Mouse (Mus musculus) embryonic facial prominence, embryonic 13.5 days (tissue): Measurements from ENCODE around the gene Morn3. TPM values are rescaled to one million over a fixed set of nuclear protein-coding genes. Genes with fewer than 3 reads are reported as not detected.

Source experiments
- ATAC-seq: fragments of 200-750 bp; cut with Nextera tagmentation; 2 replicates; pipeline ENCODE4 v1.8.0; 2017; ENCODE audit warnings: low read depth; ENCODE audit not compliant: insufficient number of reproducible peaks, insufficient read depth, low FRiP score, low TSS enrichment
- H3K27ac ChIP-seq: fragments of 300-500 bp; sonication (generic); 2 replicates; pipeline ENCODE4 v1.5.1; 2015; ENCODE audit warnings: moderate library complexity, mild to moderate bottlenecking, inconsistent platforms
- H3K27me3 ChIP-seq: fragments of 300-500 bp; sonication (generic); 2 replicates; pipeline ENCODE4 v1.6.1; 2015; ENCODE audit warnings: mild to moderate bottlenecking, inconsistent platforms
- H3K36me3 ChIP-seq: fragments of 300-500 bp; sonication (generic); 2 replicates; pipeline ENCODE4 v1.6.1; 2015; ENCODE audit warnings: mild to moderate bottlenecking, inconsistent platforms
- H3K4me1 ChIP-seq: fragments of 300-500 bp; sonication (generic); 2 replicates; pipeline ENCODE4 v1.6.1; 2015; ENCODE audit warnings: inconsistent platforms
- H3K4me2 ChIP-seq: fragments of 300-500 bp; sonication (generic); 2 replicates; pipeline ENCODE4 v1.6.1; 2015; ENCODE audit warnings: moderate library complexity, mild to moderate bottlenecking, inconsistent platforms
- H3K4me3 ChIP-seq: fragments of 300-500 bp; sonication (generic); 2 replicates; pipeline ENCODE4 v1.5.1; 2015; ENCODE audit warnings: mild to moderate bottlenecking, inconsistent platforms
- H3K9ac ChIP-seq: fragments of 300-500 bp; sonication (generic); 2 replicates; pipeline ENCODE4 v1.6.1; 2015; ENCODE audit warnings: mild to moderate bottlenecking, inconsistent platforms
- H3K9me3 ChIP-seq: fragments of 300-500 bp; sonication (generic); 2 replicates; pipeline ENCODE4 v1.6.1; 2016; ENCODE audit warnings: inconsistent platforms
- WGBS: fragments of 180-500 bp; shearing (Covaris S2); methylation state at CpG from one replicate; pipeline ENCODE4 v1.1.7; 2015; ENCODE audit warnings: mixed read lengths; 5-methylcytosine and 5-hydroxymethylcytosine counted together
- polyA plus RNA-seq: library from polyadenylated mRNA; unstranded; fragments of >200 nt; fragmentation: Nextera tagmentation; extraction: Ambion mirVana; gene quantifications from 2 replicates; pipeline ENCODE4 v1.2.1, GENCODE M21; 2015

The Morn3 gene
- polyA plus RNA-seq, 1 experiment from 2014 or later: not detected

DNA sequence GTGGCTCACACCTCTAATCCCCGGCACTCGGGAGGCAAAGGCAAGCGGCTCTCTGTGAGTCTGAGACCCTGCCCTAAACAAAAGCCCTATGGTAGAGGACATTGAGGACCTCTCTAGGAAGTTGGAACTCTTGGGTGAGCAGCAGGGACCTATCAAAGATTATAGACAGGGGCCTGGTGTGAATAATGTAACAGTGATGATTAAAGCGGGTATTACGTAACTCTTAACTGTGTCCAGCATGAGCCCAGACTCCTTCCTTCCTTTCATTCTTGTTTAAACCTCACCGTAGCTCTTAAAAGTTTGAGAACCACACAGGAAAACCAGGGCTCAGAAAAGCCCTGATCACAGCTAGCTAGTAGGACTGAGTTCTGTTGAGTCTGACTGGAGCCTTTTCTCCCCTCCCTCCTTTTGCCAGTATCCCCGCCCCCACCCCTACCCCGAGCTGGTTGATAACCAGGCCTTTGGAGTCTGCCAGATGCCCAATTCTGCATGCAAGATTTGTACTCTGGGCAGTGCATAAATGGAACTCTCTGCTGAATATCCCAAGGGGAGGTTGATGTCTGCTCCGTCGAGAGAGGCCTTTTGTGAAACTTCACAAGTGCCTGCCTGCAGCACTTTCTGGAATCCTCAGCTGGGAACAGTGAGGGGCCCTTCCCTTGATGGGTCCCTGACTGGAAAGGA lies 27.3 kb downstream of the Morn3 start:
- H3K36me3 ChIP-seq: no peaks in the 10 kb centered on the region
- H3K27me3 ChIP-seq: no peaks in the 10 kb centered on the region
- H3K27ac ChIP-seq: peak overlapping the region; percentile 44
- H3K9ac ChIP-seq: peak overlapping the region; percentile 28; the same call in 1 of the 2 replicates
- ATAC-seq: no peak
- no peaks in the 10 kb centered on the region for H3K9me3 ChIP-seq
- no peak overlapping the region for H3K4me3 ChIP-seq
- H3K4me1 ChIP-seq: peaks cover 33% of the 10 kb centered on the region
- 48% methylated on average over 10 of the region's 10 CpGs for WGBS
- H3K4me2 ChIP-seq: no peak overlapping the region; the same call in 1 of the 2 replicates

DNA sequence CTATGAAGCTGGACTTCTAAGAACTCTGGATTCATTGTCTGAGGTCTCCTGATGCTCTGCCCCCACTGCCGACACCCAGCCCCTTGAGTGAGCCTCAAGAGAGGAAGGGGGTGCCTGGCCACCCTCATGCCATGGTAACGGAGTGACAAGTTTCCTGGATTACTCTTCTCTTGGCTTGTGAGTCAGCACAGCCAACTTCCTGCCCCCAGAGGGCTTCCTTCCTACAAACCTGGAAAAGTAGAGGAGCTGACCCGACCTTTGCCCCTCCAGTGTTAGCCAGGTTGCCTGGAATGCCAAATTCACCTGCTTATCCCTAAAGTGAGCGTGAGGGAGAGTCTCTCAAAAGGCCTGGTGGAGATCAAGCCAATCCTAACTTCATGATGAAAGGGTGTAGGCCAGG lies 29.3 kb downstream of the Morn3 start:
- H3K27me3 ChIP-seq: no peaks in the 10 kb centered on the region
- H3K27ac ChIP-seq: no peak overlapping the region
- no peaks in the 10 kb centered on the region for H3K36me3 ChIP-seq
- H3K4me3 ChIP-seq: no peak overlapping the region
- H3K9ac ChIP-seq: no peak overlapping the region
- no peaks in the 10 kb centered on the region for H3K9me3 ChIP-seq
- no peak for ATAC-seq
- 84% methylated on average over 4 of the region's 4 CpGs for WGBS
- H3K4me2 ChIP-seq: no peak overlapping the region
- H3K4me1 ChIP-seq: peaks cover 34% of the 10 kb centered on the region

DNA sequence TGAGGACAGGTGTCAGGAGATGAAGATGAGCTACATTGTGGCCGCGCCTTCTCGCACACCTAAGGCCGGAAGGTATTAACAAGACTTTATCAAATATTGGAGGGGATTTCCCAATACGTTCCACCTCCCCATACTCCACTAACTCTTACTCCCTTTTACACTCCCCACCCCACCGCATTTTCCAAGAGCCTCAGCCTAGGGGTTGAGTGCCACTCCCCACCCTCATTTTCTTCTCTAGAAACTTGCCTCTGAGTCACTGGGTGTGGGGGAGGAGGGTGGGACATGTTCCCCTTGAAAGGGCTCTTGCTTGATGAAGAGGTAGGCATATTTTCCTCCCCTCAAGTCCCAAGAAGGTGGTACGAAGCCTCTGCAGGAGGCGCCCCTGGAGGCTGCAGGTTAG lies 30.9 kb downstream of the Morn3 start:
- H3K9me3 ChIP-seq: no peaks in the 10 kb centered on the region
- no peak for ATAC-seq
- H3K4me1 ChIP-seq: peaks cover 34% of the 10 kb centered on the region
- peak overlapping the region; percentile 74 for H3K4me3 ChIP-seq
- H3K9ac ChIP-seq: peak overlapping the region; percentile 84
- WGBS: 25% methylated on average over 8 of the region's 8 CpGs
- H3K4me2 ChIP-seq: peak overlapping the region; percentile 83
- H3K27me3 ChIP-seq: no peaks in the 10 kb centered on the region
- H3K36me3 ChIP-seq: no peaks in the 10 kb centered on the region
- H3K27ac ChIP-seq: no peak overlapping the region

- Histone ChIP-seq H3K27ac (peak within 1 kb of the TSS; percentile 94), H3K4me3 (peak within 1 kb of the TSS; percentile 74), H3K36me3 (no peaks in the 10 kb centered on the region), H3K9ac (peak within 1 kb of the TSS; percentile 84), H3K4me2 (peak within 1 kb of the TSS; percentile 83), H3K27me3 (no peaks in the 10 kb centered on the region), H3K4me1 (peaks cover 34% of the 10 kb centered on the region), H3K9me3 (no peaks in the 10 kb centered on the region)
- peak; percentile 92 for ATAC-seq
- under 1% methylated on average over 102 of the region's 106 CpGs for WGBS
These were observed 31.8 kb downstream of the Morn3 start, which contains the start of gene Orai1 for GRCm38 (mm10) chr5:123014753-123015701. Gene Orai1 (plus strand): TSS chr5:123015074.

DNA sequence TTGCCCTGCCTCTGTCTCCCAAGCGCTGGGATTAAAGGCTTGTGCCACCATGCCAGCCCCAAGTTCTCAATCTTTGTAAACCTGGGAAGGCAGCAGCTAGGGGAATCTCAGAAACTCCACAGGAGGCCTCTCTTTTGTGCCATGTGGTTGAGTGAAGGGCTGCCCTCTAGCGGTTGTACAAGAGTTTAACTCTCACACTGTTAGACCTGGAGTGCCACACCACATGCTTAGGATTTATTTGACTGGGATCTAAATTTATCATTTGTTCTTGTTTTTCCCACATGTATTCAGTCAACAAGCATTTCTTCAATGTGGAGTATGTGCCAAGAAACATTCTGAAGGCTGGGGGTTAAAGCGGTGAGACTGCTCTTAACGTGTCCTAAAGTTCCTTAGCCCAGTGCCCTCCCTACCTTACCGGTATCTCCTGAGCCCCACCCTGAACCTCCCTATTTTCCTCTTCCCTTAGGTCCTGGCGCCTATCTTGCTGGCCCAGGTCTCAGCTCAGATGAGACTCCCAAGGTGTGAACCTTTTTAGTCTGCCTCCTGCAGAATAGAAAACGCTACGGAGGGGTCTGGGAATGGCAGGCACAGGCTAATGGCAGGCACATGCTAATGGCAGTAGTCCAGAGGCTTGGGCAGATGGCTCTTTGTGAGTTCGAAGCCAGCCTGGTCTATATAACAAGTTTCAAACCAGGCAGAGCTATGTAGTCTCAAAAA lies 33.1 kb downstream of the Morn3 start:
- Histone ChIP-seq H3K27me3 (no peaks in the 10 kb centered on the region), H3K9me3 (no peaks in the 10 kb centered on the region), H3K4me3 (no peak overlapping the region), H3K4me2 (no peak overlapping the region), H3K4me1 (peaks cover 23% of the 10 kb centered on the region), H3K9ac (no peak overlapping the region), H3K36me3 (no peaks in the 10 kb centered on the region), H3K27ac (no peak overlapping the region)
- 61% methylated on average over 9 of the region's 9 CpGs for WGBS
- ATAC-seq: no peak

- Histone ChIP-seq H3K27ac (no peak overlapping the region), H3K9me3 (no peaks in the 10 kb centered on the region), H3K9ac (no peak overlapping the region), H3K4me2 (no peak overlapping the region), H3K4me1 (peaks cover 16% of the 10 kb centered on the region), H3K4me3 (no peak overlapping the region), H3K27me3 (no peaks in the 10 kb centered on the region), H3K36me3 (no peaks in the 10 kb centered on the region)
- 90% methylated on average over 9 of the region's 9 CpGs for WGBS
- ATAC-seq: no peak
These were observed 35.1 kb downstream of the Morn3 start for GRCm38 (mm10) chr5:123011705-123012104.

DNA sequence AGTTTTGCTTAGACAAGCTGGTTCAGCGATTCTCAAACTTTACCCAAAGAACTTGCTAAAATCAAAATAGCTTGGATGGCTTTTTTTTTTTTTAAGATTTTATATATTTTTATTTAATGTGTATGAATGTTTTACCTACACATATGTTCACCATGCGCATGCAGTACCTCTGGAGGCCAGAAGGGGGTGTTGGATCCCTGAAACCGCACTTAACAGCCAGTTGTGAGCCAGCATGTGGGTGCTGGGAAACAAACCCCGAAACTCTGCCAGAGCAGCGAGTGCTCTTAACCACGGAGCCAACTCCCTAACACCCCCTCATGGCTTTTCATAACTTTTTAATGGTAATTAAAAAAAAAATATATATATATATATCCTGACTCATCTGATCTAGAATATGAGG lies 36.0 kb downstream of the Morn3 start:
- peaks cover 12% of the 10 kb centered on the region for H3K4me1 ChIP-seq
- no peak overlapping the region for H3K9ac ChIP-seq
- no peak overlapping the region for H3K4me2 ChIP-seq
- 93% methylated on average over 6 of the region's 6 CpGs for WGBS
- H3K27me3 ChIP-seq: no peaks in the 10 kb centered on the region
- H3K27ac ChIP-seq: no peak overlapping the region
- H3K9me3 ChIP-seq: no peaks in the 10 kb centered on the region
- H3K4me3 ChIP-seq: no peak overlapping the region
- no peaks in the 10 kb centered on the region for H3K36me3 ChIP-seq
- ATAC-seq: no peak

GRCm38 (mm10) chr5:123009873-123010272 lies 36.9 kb downstream of the Morn3 start:
- Histone ChIP-seq H3K4me3 (no peak overlapping the region), H3K27ac (no peak overlapping the region), H3K9me3 (no peaks in the 10 kb centered on the region), H3K36me3 (no peaks in the 10 kb centered on the region), H3K4me2 (no peak overlapping the region), H3K4me1 (peaks cover 7% of the 10 kb centered on the region), H3K27me3 (no peaks in the 10 kb centered on the region), H3K9ac (no peak overlapping the region)
- no peak for ATAC-seq
- 72% methylated on average over 11 of the region's 11 CpGs for WGBS

GRCm38 (mm10) chr5:123008877-123009493 lies 37.8 kb downstream of the Morn3 start:
- no peaks in the 10 kb centered on the region for H3K27me3 ChIP-seq
- H3K4me2 ChIP-seq: no peak overlapping the region
- H3K4me3 ChIP-seq: no peak overlapping the region
- H3K4me1 ChIP-seq: peaks cover 4% of the 10 kb centered on the region; the same call in 1 of the 2 replicates
- H3K27ac ChIP-seq: no peak overlapping the region
- no peak overlapping the region for H3K9ac ChIP-seq
- no peak for ATAC-seq
- no peaks in the 10 kb centered on the region for H3K36me3 ChIP-seq
- 69% methylated on average over 7 of the region's 7 CpGs for WGBS
- H3K9me3 ChIP-seq: no peaks in the 10 kb centered on the region

- Histone ChIP-seq H3K4me2 (no peak overlapping the region; the same call in 1 of the 2 replicates), H3K9ac (no peak overlapping the region), H3K27me3 (no peaks in the 10 kb centered on the region), H3K4me1 (peaks cover 4% of the 10 kb centered on the region; the same call in 1 of the 2 replicates), H3K27ac (no peak overlapping the region), H3K4me3 (no peak overlapping the region), H3K9me3 (no peaks in the 10 kb centered on the region), H3K36me3 (no peaks in the 10 kb centered on the region)
- ATAC-seq: no peak
- WGBS: 56% methylated on average over 19 of the region's 19 CpGs
These were observed 40.9 kb downstream of the Morn3 start for GRCm38 (mm10) chr5:123005716-123006592.
